Mouse (Mus musculus) intestine, embryonic 15.5 days (tissue): ENCODE results near the gene Anapc4. TPM values are rescaled to one million over a fixed set of nuclear protein-coding genes. Genes with fewer than 3 reads are reported as not detected.

Experiments used
- ATAC-seq: fragments of 200-750 bp; cut with Nextera tagmentation; 2 replicates; pipeline ENCODE4 v1.8.0; 2017; ENCODE audit warnings: moderate TSS enrichment, moderate library complexity
- H3K27ac ChIP-seq: fragments of 300-500 bp; sonication (generic); 2 replicates; pipeline ENCODE4 v1.5.1; 2015; ENCODE audit warnings: mild to moderate bottlenecking, inconsistent platforms
- H3K27me3 ChIP-seq: fragments of 300-500 bp; sonication (generic); replicated peaks from 2 replicates; pipeline ENCODE4 v1.6.1; 2015; ENCODE audit warnings: inconsistent platforms
- H3K36me3 ChIP-seq: fragments of 300-500 bp; sonication (generic); 2 replicates; pipeline ENCODE4 v1.6.1; 2015; ENCODE audit warnings: inconsistent platforms
- H3K4me1 ChIP-seq: fragments of 300-500 bp; sonication (generic); replicated peaks from 2 replicates; pipeline ENCODE4 v1.6.1; 2015; ENCODE audit warnings: inconsistent platforms
- H3K4me2 ChIP-seq: fragments of 300-500 bp; sonication (generic); replicated peaks from 2 replicates; pipeline ENCODE4 v1.6.1; 2015; ENCODE audit warnings: mild to moderate bottlenecking, inconsistent platforms
- H3K4me3 ChIP-seq: fragments of 300-500 bp; sonication (generic); replicated peaks from 2 replicates; pipeline ENCODE4 v1.5.1; 2015; ENCODE audit warnings: inconsistent platforms
- H3K9ac ChIP-seq: fragments of 300-500 bp; sonication (generic); 2 replicates; pipeline ENCODE4 v1.6.1; 2015; ENCODE audit warnings: inconsistent platforms
- H3K9me3 ChIP-seq: fragments of 300-500 bp; sonication (generic); 2 replicates; pipeline ENCODE4 v1.6.1; 2016; ENCODE audit warnings: inconsistent platforms
- WGBS: fragments of 180-500 bp; shearing (Covaris S2); methylation state at CpG from one replicate; pipeline ENCODE4 v1.1.7; 2015; 5-methylcytosine and 5-hydroxymethylcytosine counted together
- polyA plus RNA-seq: library from polyadenylated mRNA; unstranded; fragments of >200 nt; fragmentation: Nextera tagmentation; extraction: Ambion mirVana; gene quantifications from 2 replicates; pipeline ENCODE4 v1.2.1, GENCODE M21; 2015

Gene Anapc4
- polyA plus RNA-seq, 1 experiment from 2014 or later = 78.8 TPM

DNA sequence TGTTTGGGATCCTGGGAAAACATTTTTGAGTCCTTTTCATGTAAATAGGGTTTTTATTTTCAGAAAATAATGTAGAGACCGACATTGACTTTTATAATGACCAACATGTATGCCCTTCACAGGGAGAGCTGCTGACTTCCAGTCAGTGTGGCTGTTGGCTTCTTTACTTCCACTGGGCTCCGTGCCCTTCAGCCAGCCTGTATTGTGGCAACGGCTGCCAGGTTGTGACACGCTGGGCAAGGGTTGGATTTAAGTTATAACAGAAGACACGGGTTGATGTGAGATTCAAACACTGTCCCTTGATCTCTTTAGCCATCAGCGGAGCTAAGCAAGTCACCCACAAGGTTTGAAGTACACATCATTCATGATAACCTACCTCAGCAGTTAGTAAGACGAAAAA lies 15.1 kb upstream of the Anapc4 start:
- H3K4me3 ChIP-seq = no peak overlapping the region
- 92% methylated on average over 7 of the region's 7 CpGs for WGBS
- H3K36me3 ChIP-seq = 0 out of 2 replicates have a peak, but pooled peaks cover 11% of the 10 kb centered on the region
- ATAC-seq = no peak
- no peak overlapping the region for H3K4me2 ChIP-seq
- no peak overlapping the region for H3K9ac ChIP-seq
- no peaks in the 10 kb centered on the region for H3K27me3 ChIP-seq
- no peak overlapping the region for H3K27ac ChIP-seq
- H3K4me1 ChIP-seq = no peaks in the 10 kb centered on the region
- no peaks in the 10 kb centered on the region for H3K9me3 ChIP-seq

DNA sequence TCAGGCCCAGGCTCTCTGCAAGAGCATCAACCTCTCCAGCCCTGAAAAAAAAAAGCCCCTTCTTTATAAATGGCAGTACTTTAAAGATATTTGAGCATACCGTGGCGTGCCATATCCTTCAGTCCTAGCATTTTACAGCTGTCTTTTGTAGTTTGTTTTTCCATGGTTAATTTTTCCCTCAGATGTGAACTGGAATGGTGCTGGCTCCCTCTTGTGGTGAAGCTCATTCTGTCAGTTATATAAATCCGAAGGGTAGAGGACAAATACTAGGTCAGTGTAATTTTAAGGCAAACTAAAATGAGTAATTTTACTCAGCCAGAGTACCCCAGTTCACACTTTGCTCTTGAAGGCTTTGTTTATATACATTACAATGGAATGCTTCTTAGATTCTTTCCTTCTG lies 12.1 kb upstream of the Anapc4 start:
- no peak for ATAC-seq
- no peaks in the 10 kb centered on the region for H3K27me3 ChIP-seq
- H3K4me2 ChIP-seq = no peak overlapping the region
- no peaks in the 10 kb centered on the region for H3K4me1 ChIP-seq
- no peak overlapping the region for H3K4me3 ChIP-seq
- H3K27ac ChIP-seq = no peak overlapping the region
- H3K9ac ChIP-seq = no peak overlapping the region
- no peaks in the 10 kb centered on the region for H3K9me3 ChIP-seq
- 0 out of 2 replicates have a peak, but pooled peaks cover 10% of the 10 kb centered on the region for H3K36me3 ChIP-seq
- WGBS = 25% methylated on average over 3 of the region's 3 CpGs

DNA sequence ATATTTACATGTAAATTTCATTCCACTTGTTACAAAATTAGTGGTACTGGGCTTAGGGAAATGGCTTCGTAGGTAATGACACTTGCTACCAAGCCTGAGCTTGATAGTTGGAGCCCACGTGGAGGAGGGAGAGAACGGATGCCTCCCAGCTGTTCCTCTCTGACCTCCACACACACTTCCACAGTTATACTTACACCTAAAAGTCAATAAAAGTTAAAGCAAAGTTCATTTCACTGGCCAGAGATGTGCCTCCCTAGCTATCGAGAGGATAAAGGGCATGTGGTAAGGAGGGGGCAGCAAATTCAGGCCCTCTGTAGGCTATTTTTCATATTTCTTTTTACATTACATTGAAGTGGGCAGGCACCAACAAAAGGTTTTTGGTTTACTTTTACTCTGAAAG lies 5.9 kb upstream of the Anapc4 start:
- Histone ChIP-seq H3K27ac (no peak overlapping the region), H3K27me3 (no peaks in the 10 kb centered on the region), H3K4me3 (no peak overlapping the region), H3K4me2 (no peak overlapping the region), H3K4me1 (peaks cover 2% of the 10 kb centered on the region; the same call in 1 of the 2 replicates), H3K9me3 (no peaks in the 10 kb centered on the region), H3K36me3 (no peaks in the 10 kb centered on the region), H3K9ac (no peak overlapping the region)
- WGBS = 51% methylated on average over 4 of the region's 4 CpGs
- ATAC-seq = peak; percentile 71

DNA sequence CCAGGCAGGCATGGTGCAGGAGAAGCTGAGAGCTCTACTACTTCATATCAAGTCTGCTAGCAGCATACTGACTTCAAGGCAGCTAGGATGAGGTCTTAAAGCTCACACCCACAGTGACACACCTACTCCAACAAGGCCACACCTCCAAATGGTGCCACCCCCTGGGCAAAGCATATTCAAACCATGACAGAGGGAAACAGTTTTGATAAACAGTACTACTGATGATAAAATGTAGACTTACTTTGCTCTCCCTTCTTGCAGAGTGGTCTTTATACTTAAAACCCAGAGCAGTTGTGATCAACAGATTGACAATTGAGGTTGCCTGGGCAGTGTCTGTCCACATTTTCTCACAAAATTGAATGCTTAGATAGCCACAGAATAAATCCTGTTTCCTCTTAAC lies 807 bp upstream of the Anapc4 start:
- Histone ChIP-seq H3K27me3 (no peaks in the 10 kb centered on the region), H3K36me3 (no peaks in the 10 kb centered on the region), H3K4me2 (peak overlapping the region; percentile 59), H3K9me3 (no peaks in the 10 kb centered on the region), H3K4me1 (peaks cover 11% of the 10 kb centered on the region; the same call in 1 of the 2 replicates), H3K4me3 (no peak overlapping the region), H3K9ac (no peak overlapping the region), H3K27ac (peak overlapping the region; percentile 81)
- ATAC-seq = no peak

DNA sequence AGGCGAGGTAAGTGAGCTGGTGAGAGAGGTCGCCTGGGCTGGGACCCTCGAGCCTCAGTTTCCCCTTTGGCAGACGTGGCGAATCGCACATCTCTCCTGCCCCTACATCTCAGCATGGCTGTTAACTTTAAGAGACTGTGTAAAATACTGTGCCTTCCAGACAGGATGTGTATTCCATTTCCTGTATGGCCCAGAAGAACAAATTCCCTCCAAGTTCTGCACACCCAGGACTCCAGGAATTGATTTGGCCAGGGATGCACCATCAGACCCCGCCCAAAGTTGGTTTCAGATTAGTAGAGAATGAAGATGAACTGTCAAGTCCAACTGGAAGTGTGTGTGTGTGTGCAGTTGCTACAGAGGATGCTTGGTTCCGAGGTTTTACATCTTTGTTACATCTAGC lies 574 bp downstream of the Anapc4 start:
- peak overlapping the region; percentile 66 for H3K9ac ChIP-seq
- no peaks in the 10 kb centered on the region for H3K9me3 ChIP-seq
- peaks cover 11% of the 10 kb centered on the region; the same call in 1 of the 2 replicates for H3K4me1 ChIP-seq
- peak overlapping the region; percentile 59 for H3K4me2 ChIP-seq
- 6% methylated on average over 8 of the region's 8 CpGs for WGBS
- H3K4me3 ChIP-seq = peak overlapping the region; percentile 68
- H3K36me3 ChIP-seq = 0 out of 2 replicates have a peak, but pooled peaks cover 4% of the 10 kb centered on the region
- peak overlapping the region; percentile 81 for H3K27ac ChIP-seq
- H3K27me3 ChIP-seq = no peaks in the 10 kb centered on the region
- no peak for ATAC-seq

DNA sequence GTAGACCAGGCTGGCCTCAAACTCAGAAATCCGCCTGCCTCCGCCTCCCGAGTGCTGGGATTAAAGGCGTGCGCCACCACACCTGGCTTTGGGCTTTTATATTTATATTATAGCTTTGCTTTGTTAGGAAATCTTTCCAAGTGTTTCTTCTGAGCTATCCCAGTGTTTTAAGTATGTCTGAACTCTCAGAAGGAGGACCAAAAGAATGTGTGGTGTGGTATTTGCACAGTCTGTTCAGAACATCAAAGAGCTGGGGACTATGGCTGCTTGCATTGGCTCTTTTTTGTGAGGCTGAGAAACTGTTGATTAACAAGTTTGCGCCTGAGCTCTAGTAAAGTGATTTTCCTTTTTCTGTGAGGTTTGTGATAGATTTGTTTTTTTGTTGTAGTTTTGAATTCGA lies 10.5 kb downstream of the Anapc4 start:
- Histone ChIP-seq H3K4me1 (no peaks in the 10 kb centered on the region), H3K4me3 (no peak overlapping the region), H3K4me2 (no peak overlapping the region), H3K27me3 (no peaks in the 10 kb centered on the region), H3K27ac (no peak overlapping the region), H3K9ac (no peak overlapping the region), H3K9me3 (no peaks in the 10 kb centered on the region), H3K36me3 (peaks cover 12% of the 10 kb centered on the region)
- ATAC-seq = no peak
- WGBS = 89% methylated on average over 7 of the region's 7 CpGs

DNA sequence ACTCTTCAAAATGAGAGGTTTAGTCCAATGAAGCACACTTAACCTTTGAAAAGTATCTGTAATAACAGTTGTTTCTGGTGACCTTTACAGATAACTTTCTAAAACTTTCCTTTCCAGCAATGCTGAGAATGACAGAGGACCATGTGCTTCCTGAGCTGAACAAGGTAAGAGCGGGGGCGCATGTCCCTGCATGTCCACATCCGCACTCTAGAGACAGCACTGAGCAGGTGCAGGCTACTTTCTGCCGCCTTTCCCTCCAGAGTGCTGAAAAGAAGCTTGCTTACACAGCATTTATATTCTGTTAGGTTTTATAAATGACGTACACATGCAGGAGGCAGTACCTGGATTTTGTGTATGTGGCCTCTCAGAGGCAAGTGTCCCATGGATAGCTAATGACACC lies 21.9 kb downstream of the Anapc4 start:
- no peaks in the 10 kb centered on the region for H3K9me3 ChIP-seq
- no peak overlapping the region for H3K27ac ChIP-seq
- H3K36me3 ChIP-seq = peaks cover 29% of the 10 kb centered on the region
- no peak overlapping the region for H3K9ac ChIP-seq
- WGBS = 90% methylated on average over 5 of the region's 5 CpGs
- no peak overlapping the region for H3K4me2 ChIP-seq
- H3K4me3 ChIP-seq = no peak overlapping the region
- no peak for ATAC-seq
- no peaks in the 10 kb centered on the region for H3K4me1 ChIP-seq
- H3K27me3 ChIP-seq = no peaks in the 10 kb centered on the region

DNA sequence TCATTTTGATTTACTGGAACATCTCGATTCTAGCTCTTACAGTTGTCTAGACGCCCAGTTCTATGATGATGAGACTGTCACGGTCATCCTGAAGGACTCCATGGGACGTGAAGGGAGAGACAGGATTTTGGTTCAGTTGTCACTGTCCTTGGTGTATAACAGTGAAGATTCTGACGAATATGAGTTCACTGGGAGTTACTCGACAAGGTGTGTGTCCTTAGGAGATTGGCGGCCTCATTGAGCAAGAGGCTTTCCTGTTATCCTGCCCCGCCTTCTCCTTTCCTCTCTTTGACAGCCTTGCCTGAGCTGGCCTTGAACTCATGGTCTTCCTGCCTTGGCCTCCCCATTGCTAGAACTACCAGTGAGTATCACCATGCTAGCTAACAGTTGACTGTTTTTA lies 30.6 kb downstream of the Anapc4 start:
- no peak overlapping the region for H3K27ac ChIP-seq
- no peaks in the 10 kb centered on the region for H3K4me1 ChIP-seq
- H3K4me2 ChIP-seq = no peak overlapping the region
- H3K9me3 ChIP-seq = no peaks in the 10 kb centered on the region
- H3K4me3 ChIP-seq = no peak overlapping the region
- no peak for ATAC-seq
- H3K36me3 ChIP-seq = peaks cover 31% of the 10 kb centered on the region
- no peaks in the 10 kb centered on the region for H3K27me3 ChIP-seq
- WGBS = 84% methylated on average over 8 of the region's 8 CpGs
- no peak overlapping the region for H3K9ac ChIP-seq

DNA sequence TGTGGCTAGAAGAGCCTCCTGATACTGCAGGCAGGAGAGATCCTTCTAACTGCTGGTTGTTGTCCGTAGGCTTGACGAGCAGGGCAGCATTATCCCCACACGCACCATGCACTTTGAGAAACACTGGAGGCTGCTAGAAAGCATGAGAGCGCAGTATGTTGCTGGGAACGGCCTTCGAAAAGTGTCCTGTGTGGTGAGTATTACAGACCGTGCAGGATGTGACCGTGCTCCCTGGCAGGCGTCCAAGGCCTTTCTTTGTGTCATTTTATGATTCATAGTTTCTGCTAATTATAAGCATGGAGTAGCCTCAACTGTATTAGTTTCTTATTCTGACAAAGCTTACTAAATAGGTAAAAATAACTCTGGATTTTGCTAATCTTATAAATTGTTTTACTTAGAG lies 32.0 kb downstream of the Anapc4 start:
- ATAC-seq = peak; percentile 62
- H3K27ac ChIP-seq = no peak overlapping the region

DNA sequence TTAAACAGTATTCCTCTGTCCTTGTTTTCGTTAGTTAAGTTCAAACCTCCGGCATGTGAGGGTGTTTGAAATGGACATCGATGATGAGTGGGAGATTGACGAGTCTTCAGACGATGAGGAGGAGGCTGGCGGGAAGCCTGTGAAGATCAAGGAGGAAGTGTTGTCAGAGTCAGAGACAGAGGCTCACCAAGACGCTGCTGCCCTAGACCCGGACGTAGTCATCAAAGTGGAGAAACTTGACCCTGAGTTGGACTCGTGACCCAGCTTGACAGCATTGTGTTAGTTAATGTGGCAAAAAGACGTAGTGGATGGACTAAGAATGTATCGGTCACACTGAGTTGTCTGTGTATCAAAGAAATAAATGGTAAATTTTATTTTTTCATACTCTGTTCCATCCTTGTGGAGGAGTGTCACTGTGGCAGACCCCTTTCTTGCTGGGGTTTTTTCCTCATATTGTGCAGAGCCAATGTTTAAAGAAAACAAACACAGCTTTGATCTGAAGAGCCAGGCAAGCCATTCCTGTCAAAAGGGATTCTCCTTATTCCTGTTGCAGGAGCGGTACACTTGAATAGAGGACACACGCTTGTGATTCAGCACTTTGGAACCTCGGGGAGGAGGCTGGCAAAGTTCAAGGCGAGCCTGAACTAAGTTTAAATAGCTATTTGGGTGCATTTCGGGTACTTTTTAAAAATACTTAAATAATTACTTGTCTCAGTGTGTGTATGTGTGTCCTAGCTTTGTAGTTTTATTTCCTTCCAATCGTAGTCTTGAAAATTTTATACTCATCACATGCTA lies 32.7 kb downstream of the Anapc4 start:
- no peak for ATAC-seq
- H3K4me1 ChIP-seq = no peaks in the 10 kb centered on the region
- H3K36me3 ChIP-seq = peaks cover 22% of the 10 kb centered on the region
- no peak overlapping the region for H3K27ac ChIP-seq
- no peak overlapping the region for H3K4me3 ChIP-seq
- H3K4me2 ChIP-seq = no peak overlapping the region
- no peaks in the 10 kb centered on the region for H3K9me3 ChIP-seq
- H3K27me3 ChIP-seq = no peaks in the 10 kb centered on the region
- H3K9ac ChIP-seq = no peak overlapping the region
- WGBS = 87% methylated on average over 18 of the region's 18 CpGs

More for the DNA sequence above, 32.0 kb downstream of the Anapc4 start:
- Histone ChIP-seq H3K9me3 (no peaks in the 10 kb centered on the region), H3K4me3 (no peak overlapping the region), H3K4me1 (no peaks in the 10 kb centered on the region), H3K4me2 (no peak overlapping the region), H3K27me3 (no peaks in the 10 kb centered on the region), H3K36me3 (peaks cover 23% of the 10 kb centered on the region), H3K9ac (no peak overlapping the region)
- 44% methylated on average over 9 of the region's 9 CpGs for WGBS

DNA sequence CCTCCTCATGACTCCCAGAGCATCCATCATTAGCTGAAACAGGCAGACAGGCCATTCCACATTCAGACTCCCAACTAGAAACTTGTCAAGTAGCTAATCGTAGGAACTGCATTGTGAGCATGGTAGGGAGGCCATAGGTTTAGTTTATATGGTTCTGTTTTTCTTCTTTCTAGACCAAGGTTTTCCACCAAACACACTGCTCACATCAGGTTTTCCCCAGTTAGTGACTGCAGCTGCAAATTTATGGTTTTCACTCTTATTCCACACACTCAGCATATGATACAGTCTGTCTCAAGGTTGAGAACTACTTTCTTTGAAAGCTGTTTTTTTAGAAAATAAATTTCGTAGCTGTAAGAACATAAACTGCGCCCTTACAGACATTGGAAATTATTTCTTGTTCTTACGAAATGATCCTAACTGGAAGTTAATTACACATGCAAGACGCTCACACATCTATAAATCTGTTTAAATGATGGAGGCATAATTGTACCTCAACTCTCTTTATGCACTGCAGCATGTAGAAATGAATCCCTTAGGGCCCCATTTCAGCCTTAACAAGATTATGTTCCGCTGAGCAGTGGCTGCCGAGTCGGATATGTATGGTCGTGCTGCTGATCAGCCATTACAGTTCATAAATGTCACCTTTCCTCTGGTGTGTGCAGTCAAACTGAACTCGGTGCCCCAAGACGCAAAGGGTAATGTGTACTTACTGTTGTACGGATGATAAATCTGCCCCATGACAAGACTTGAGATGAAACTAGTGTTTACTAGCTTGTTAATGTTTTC lies 35.3 kb downstream of the Anapc4 start:
- Histone ChIP-seq H3K4me3 (no peak overlapping the region), H3K9me3 (no peaks in the 10 kb centered on the region), H3K4me1 (no peaks in the 10 kb centered on the region), H3K9ac (no peak overlapping the region), H3K36me3 (peaks cover 12% of the 10 kb centered on the region), H3K27me3 (no peaks in the 10 kb centered on the region), H3K4me2 (no peak overlapping the region), H3K27ac (no peak overlapping the region)
- ATAC-seq = no peak
- 81% methylated on average over 12 of the region's 12 CpGs for WGBS

DNA sequence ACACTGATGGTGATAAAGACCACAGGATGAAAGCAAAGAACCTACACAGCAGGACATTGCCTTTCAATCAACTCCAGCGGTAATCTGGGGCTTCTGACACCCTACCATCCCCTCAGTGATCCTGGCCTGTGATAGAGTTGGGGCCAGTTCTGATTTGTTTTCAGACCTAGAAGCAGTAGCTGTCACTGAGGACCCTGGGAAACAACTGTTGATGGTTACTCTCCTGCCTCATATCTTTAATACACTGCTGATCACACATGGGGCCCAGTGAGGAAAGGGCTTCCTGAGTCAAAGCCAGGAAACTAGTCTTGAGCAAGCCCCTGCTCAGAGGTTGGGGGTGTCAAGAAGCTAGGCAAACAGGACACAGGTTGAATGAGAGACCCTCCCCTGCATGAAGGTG lies 37.6 kb downstream of the Anapc4 start:
- H3K4me2 ChIP-seq = no peak overlapping the region
- H3K9me3 ChIP-seq = no peaks in the 10 kb centered on the region
- no peak overlapping the region for H3K4me3 ChIP-seq
- ATAC-seq = no peak
- peaks cover 5% of the 10 kb centered on the region for H3K36me3 ChIP-seq
- WGBS = 20% methylated on average over 1 of the region's 1 CpGs
- no peaks in the 10 kb centered on the region for H3K4me1 ChIP-seq
- no peak overlapping the region for H3K27ac ChIP-seq
- no peaks in the 10 kb centered on the region for H3K27me3 ChIP-seq
- H3K9ac ChIP-seq = no peak overlapping the region
